Mouse (Mus musculus) forebrain, embryonic 10.5 days (tissue): ENCODE measurements around the gene Gm29049. TPM values are rescaled to one million over a fixed set of nuclear protein-coding genes. Genes with fewer than 3 reads are reported as not detected.
"Not testable (repeated sequence)": the region's sequence is repeated elsewhere in the genome, so short reads cannot be mapped to it uniquely, and the experiment has no call there.

Experiments
- DNase-seq: peaks from one replicate; pipeline ENCODE4 v3.0.0-alpha.2; 2017; ENCODE audit warnings: low spot score; ENCODE audit errors: extremely low spot score
- H3K27ac ChIP-seq: fragments of 300-500 bp; sonication (generic); 2 replicates; pipeline ENCODE4 v1.5.1; 2016; ENCODE audit warnings: mild to moderate bottlenecking
- H3K27me3 ChIP-seq: fragments of 300-500 bp; sonication (generic); 2 replicates; pipeline ENCODE4 v1.6.1; 2016; ENCODE audit warnings: mild to moderate bottlenecking; ENCODE audit not compliant: poor library complexity, severe bottlenecking
- H3K36me3 ChIP-seq: fragments of 300-500 bp; sonication (generic); replicated peaks from 2 replicates; pipeline ENCODE4 v1.6.1; 2016; ENCODE audit warnings: mild to moderate bottlenecking, moderate library complexity
- H3K4me1 ChIP-seq: fragments of 300-500 bp; sonication (generic); 2 replicates; pipeline ENCODE4 v1.6.1; 2016
- H3K4me3 ChIP-seq: fragments of 300-500 bp; sonication (generic); 2 replicates; pipeline ENCODE4 v1.5.1; 2016; ENCODE audit warnings: mild to moderate bottlenecking, moderate library complexity
- H3K9me3 ChIP-seq: fragments of 300-500 bp; sonication (generic); 2 replicates; pipeline ENCODE4 v1.6.1; 2016; ENCODE audit warnings: mild to moderate bottlenecking, moderate library complexity
- WGBS: fragments of 180-500 bp; shearing (Covaris S2); methylation state at CpG from one replicate; pipeline ENCODE4 v1.1.7; 2016; 5-methylcytosine and 5-hydroxymethylcytosine counted together
- polyA plus RNA-seq: library from polyadenylated mRNA; unstranded; fragments of >200 nt; fragmentation: Nextera tagmentation; extraction: Ambion mirVana; gene quantifications from 2 replicates; pipeline ENCODE4 v1.2.1, GENCODE M21; 2016

Gm29049 gene
- not detected in 2 replicates for polyA plus RNA-seq

- not testable (repeated sequence) for H3K9me3 ChIP-seq, DNase-seq, H3K27me3 ChIP-seq, H3K27ac ChIP-seq, H3K4me1 ChIP-seq, H3K4me3 ChIP-seq, H3K36me3 ChIP-seq
- 33% methylated on average over 1 of the region's 3 CpGs for WGBS
Measured at GRCm38 (mm10) chrY:7997068-7997467, at the start of gene Gm29049. Gm29049 (minus strand) TSS chrY:7997168.

Other genes starting within 250 kb of the Gm29049 start
- not detected in 2 replicates for gene Gm20825, start 74.3 kb upstream of the Gm29049 start, polyA plus RNA-seq